Mouse (Mus musculus): ENCODE results near the gene Tomm22. TPM values are rescaled to one million over a fixed set of nuclear protein-coding genes. Genes with fewer than 3 reads are reported as not detected.

Tomm22 gene
- polyA plus RNA-seq, 1 experiment from 2014 or later, result 235 TPM

- H3K4me3 ChIP-seq, result no peak overlapping the region
These were observed 26.4 kb downstream of the Tomm22 start for GRCm38 (mm10) chr15:79697011-79697410.

GRCm38 (mm10) chr15:79697558-79698187, 27.0 kb downstream of the Tomm22 start:
- H3K4me3 ChIP-seq, result no peak overlapping the region
- no peaks in the 10 kb centered on the region for H3K27me3 ChIP-seq
- 73% methylated on average over 9 of the region's 9 CpGs for WGBS
- no peak for ATAC-seq (ENCODE audit: borderline replicate concordance, extremely low read depth, low FRiP score, low TSS enrichment)
- peaks cover 15% of the 10 kb centered on the region for H3K4me1 ChIP-seq
- no peak overlapping the region for H3K27ac ChIP-seq
- no peak overlapping the region for H3K9ac ChIP-seq
- peaks cover 10% of the 10 kb centered on the region; the same call in 1 of the 2 replicates for H3K36me3 ChIP-seq
- H3K9me3 ChIP-seq, result no peaks in the 10 kb centered on the region
- no peak overlapping the region for H3K4me2 ChIP-seq

More at GRCm38 (mm10) chr15:79697011-79697410, 26.4 kb downstream of the Tomm22 start:
- Histone ChIP-seq H3K4me1 (peaks cover 22% of the 10 kb centered on the region), H3K27me3 (no peaks in the 10 kb centered on the region), H3K9ac (no peak overlapping the region), H3K36me3 (peaks cover 10% of the 10 kb centered on the region; the same call in 1 of the 2 replicates), H3K27ac (no peak overlapping the region), H3K9me3 (no peaks in the 10 kb centered on the region), H3K4me2 (no peak overlapping the region)
- no peak for ATAC-seq (ENCODE audit: borderline replicate concordance, extremely low read depth, low FRiP score, low TSS enrichment)
- 86% methylated on average over 6 of the region's 6 CpGs for WGBS

- Histone ChIP-seq H3K9me3 (no peaks in the 10 kb centered on the region), H3K4me3 (no peak overlapping the region), H3K4me1 (no peaks in the 10 kb centered on the region), H3K27ac (no peak overlapping the region), H3K4me2 (no peak overlapping the region), H3K36me3 (peaks cover 41% of the 10 kb centered on the region), H3K9ac (no peak overlapping the region), H3K27me3 (no peaks in the 10 kb centered on the region)
- WGBS, result 79% methylated on average over 17 of the region's 17 CpGs
- ATAC-seq (ENCODE audit: borderline replicate concordance, extremely low read depth, low FRiP score, low TSS enrichment), result no peak
These were observed 36.0 kb downstream of the Tomm22 start for GRCm38 (mm10) chr15:79706603-79707214.

GRCm38 (mm10) chr15:79708229-79708822, 37.7 kb downstream of the Tomm22 start:
- H3K9me3 ChIP-seq, result no peaks in the 10 kb centered on the region
- no peak for ATAC-seq (ENCODE audit: borderline replicate concordance, extremely low read depth, low FRiP score, low TSS enrichment)
- H3K4me3 ChIP-seq, result no peak overlapping the region
- H3K36me3 ChIP-seq, result peaks cover 56% of the 10 kb centered on the region
- H3K9ac ChIP-seq, result no peak overlapping the region
- H3K4me1 ChIP-seq, result no peaks in the 10 kb centered on the region
- H3K4me2 ChIP-seq, result no peak overlapping the region
- 88% methylated on average over 5 of the region's 5 CpGs for WGBS
- no peaks in the 10 kb centered on the region for H3K27me3 ChIP-seq
- H3K27ac ChIP-seq, result no peak overlapping the region

GRCm38 (mm10) chr15:79715646-79716045, 45.0 kb downstream of the Tomm22 start:
- no peaks in the 10 kb centered on the region for H3K9me3 ChIP-seq
- 91% methylated on average over 7 of the region's 7 CpGs for WGBS

GRCm38 (mm10) chr15:79716710-79717109, 46.0 kb downstream of the Tomm22 start:
- no peak overlapping the region for H3K4me3 ChIP-seq
- no peak overlapping the region for H3K27ac ChIP-seq
- no peaks in the 10 kb centered on the region for H3K27me3 ChIP-seq
- no peak overlapping the region for H3K4me2 ChIP-seq
- peaks cover 68% of the 10 kb centered on the region for H3K36me3 ChIP-seq
- no peaks in the 10 kb centered on the region for H3K9me3 ChIP-seq
- no peaks in the 10 kb centered on the region for H3K4me1 ChIP-seq
- no peak overlapping the region for H3K9ac ChIP-seq
- WGBS, result 85% methylated on average over 6 of the region's 6 CpGs
- ATAC-seq (ENCODE audit: borderline replicate concordance, extremely low read depth, low FRiP score, low TSS enrichment), result no peak

More at GRCm38 (mm10) chr15:79715646-79716045, 45.0 kb downstream of the Tomm22 start:
- Histone ChIP-seq H3K4me2 (no peak overlapping the region), H3K36me3 (peaks cover 74% of the 10 kb centered on the region), H3K4me3 (no peak overlapping the region), H3K9ac (no peak overlapping the region), H3K27ac (no peak overlapping the region), H3K4me1 (no peaks in the 10 kb centered on the region), H3K27me3 (no peaks in the 10 kb centered on the region)
- no peak for ATAC-seq (ENCODE audit: borderline replicate concordance, extremely low read depth, low FRiP score, low TSS enrichment)

GRCm38 (mm10) chr15:79720267-79720666, 49.6 kb downstream of the Tomm22 start:
- no peak overlapping the region for H3K27ac ChIP-seq
- H3K4me2 ChIP-seq, result no peak overlapping the region
- H3K9me3 ChIP-seq, result no peaks in the 10 kb centered on the region
- H3K27me3 ChIP-seq, result no peaks in the 10 kb centered on the region
- no peaks in the 10 kb centered on the region for H3K4me1 ChIP-seq
- peaks cover 56% of the 10 kb centered on the region for H3K36me3 ChIP-seq
- no peak for ATAC-seq (ENCODE audit: borderline replicate concordance, extremely low read depth, low FRiP score, low TSS enrichment)
- 91% methylated on average over 8 of the region's 8 CpGs for WGBS
- no peak overlapping the region for H3K9ac ChIP-seq
- H3K4me3 ChIP-seq, result no peak overlapping the region

- ATAC-seq (ENCODE audit: borderline replicate concordance, extremely low read depth, low FRiP score, low TSS enrichment), result no peak
- WGBS, result 87% methylated on average over 4 of the region's 4 CpGs
- H3K27me3 ChIP-seq, result no peaks in the 10 kb centered on the region
- no peak overlapping the region for H3K27ac ChIP-seq
- H3K36me3 ChIP-seq, result peaks cover 56% of the 10 kb centered on the region
- no peaks in the 10 kb centered on the region for H3K9me3 ChIP-seq
- H3K4me2 ChIP-seq, result no peak overlapping the region
- H3K4me3 ChIP-seq, result no peak overlapping the region
- H3K9ac ChIP-seq, result no peak overlapping the region
- H3K4me1 ChIP-seq, result no peaks in the 10 kb centered on the region
These were observed 50.1 kb downstream of the Tomm22 start for GRCm38 (mm10) chr15:79720796-79721195.

Other genes with a start within 250 kb of the Tomm22 start
- 97.2 and 99.0 TPM in 2 replicates for gene Csnk1e, start 215.3 kb upstream of the Tomm22 start, polyA plus RNA-seq (2015; fragmentation: Nextera tagmentation; extraction: Ambion mirVana)
- gene Kcnj4, start 165.6 kb upstream of the Tomm22 start, polyA plus RNA-seq (2015; fragmentation: Nextera tagmentation; extraction: Ambion mirVana), result 0.09 TPM in 1 of 2 replicates, not detected in the other
- gene Kdelr3, start 154.4 kb upstream of the Tomm22 start, polyA plus RNA-seq (2015; fragmentation: Nextera tagmentation; extraction: Ambion mirVana), result 89.6 and 91.0 TPM in 2 replicates
- gene Ddx17, start 124.1 kb upstream of the Tomm22 start, polyA plus RNA-seq (2015; fragmentation: Nextera tagmentation; extraction: Ambion mirVana), result 48.3 and 53.9 TPM in 2 replicates
- 3.3 TPM in 2 replicates for gene Dmc1, start 65.8 kb upstream of the Tomm22 start, polyA plus RNA-seq (2015; fragmentation: Nextera tagmentation; extraction: Ambion mirVana)
- 1.6 TPM in 2 replicates for gene Fam227a, start 11.9 kb upstream of the Tomm22 start, polyA plus RNA-seq (2015; fragmentation: Nextera tagmentation; extraction: Ambion mirVana)
- 63.9 and 65.6 TPM in 2 replicates for gene Cby1, start 11.7 kb upstream of the Tomm22 start, polyA plus RNA-seq (2015; fragmentation: Nextera tagmentation; extraction: Ambion mirVana)
- 21.1 and 21.2 TPM in 2 replicates for gene Josd1, start 17.1 kb downstream of the Tomm22 start, polyA plus RNA-seq (2015; fragmentation: Nextera tagmentation; extraction: Ambion mirVana)
- 34.4 and 35.1 TPM in 2 replicates for gene Gtpbp1, start 20.0 kb downstream of the Tomm22 start, polyA plus RNA-seq (2015; fragmentation: Nextera tagmentation; extraction: Ambion mirVana)
- 8.6 and 10.1 TPM in 2 replicates for gene Sun2, start 71.7 kb downstream of the Tomm22 start, polyA plus RNA-seq (2015; fragmentation: Nextera tagmentation; extraction: Ambion mirVana)
- gene Dnal4, start 107.0 kb downstream of the Tomm22 start, polyA plus RNA-seq (2015; fragmentation: Nextera tagmentation; extraction: Ambion mirVana), result 68.8 and 73.7 TPM in 2 replicates
- 2.8 and 3.4 TPM in 2 replicates for gene Nptxr, start 133.9 kb downstream of the Tomm22 start, polyA plus RNA-seq (2015; fragmentation: Nextera tagmentation; extraction: Ambion mirVana)
- 0.55 TPM in 1 of 2 replicates, not detected in the other for gene Npcd, start 163.4 kb downstream of the Tomm22 start, polyA plus RNA-seq (2015; fragmentation: Nextera tagmentation; extraction: Ambion mirVana)
- gene Cbx6, start 163.8 kb downstream of the Tomm22 start, polyA plus RNA-seq (2015; fragmentation: Nextera tagmentation; extraction: Ambion mirVana), result 72.9 and 73.8 TPM in 2 replicates
- 30.0 and 38.5 TPM in 2 replicates for gene Apobec3, start 220.8 kb downstream of the Tomm22 start, polyA plus RNA-seq (2015; fragmentation: Nextera tagmentation; extraction: Ambion mirVana)